Mouse (Mus musculus): ENCODE measurements around the gene Tmc2. TPM values are rescaled to one million over a fixed set of nuclear protein-coding genes. Genes with fewer than 3 reads are reported as not detected.

Gene Tmc2
- polyA plus RNA-seq (2012; ENCODE audit: low replicate concordance), result not detected in 2 replicates

GRCm38 (mm10) chr2:130194894-130195293 lies at the start of gene Tmc2:
TSS of gene Tmc2 (plus strand) at chr2:130195194.

GRCm38 (mm10) chr2:130178706-130179506 lies 16.1 kb upstream of the Tmc2 start, which contains the start of gene Snrpb:
TSS of gene Snrpb (minus strand) at chr2:130179403.

GRCm38 (mm10) chr2:130274149-130274861 lies 79.3 kb downstream of the Tmc2 start, which contains the start of gene Nop56:
TSS of gene Nop56 (plus strand) at chr2:130274430.

GRCm38 (mm10) chr2:130283854-130284654 lies 89.1 kb downstream of the Tmc2 start, which contains the start of gene Idh3b:
TSS of gene Idh3b (minus strand) at chr2:130284547.

GRCm38 (mm10) chr2:130294936-130295277 lies 99.9 kb downstream of the Tmc2 start, which contains the start of gene Ebf4:
TSS of gene Ebf4 (plus strand) at chr2:130295169.

Other genes starting within 250 kb of the Tmc2 start
- not detected in 2 replicates for gene Tgm3, start 182.8 kb upstream of the Tmc2 start, polyA plus RNA-seq (2012; ENCODE audit: low replicate concordance)
- gene Tgm6, start 82.8 kb upstream of the Tmc2 start, polyA plus RNA-seq (2012; ENCODE audit: low replicate concordance), result not detected in 2 replicates
- 553 and 601 TPM in 2 replicates for gene Snrpb, start 15.8 kb upstream of the Tmc2 start, polyA plus RNA-seq (2012; ENCODE audit: low replicate concordance)
- gene Nop56, start 79.2 kb downstream of the Tmc2 start, polyA plus RNA-seq (2012; ENCODE audit: low replicate concordance), result 42.9 and 177 TPM in 2 replicates
- gene Idh3b, start 89.4 kb downstream of the Tmc2 start, polyA plus RNA-seq (2012; ENCODE audit: low replicate concordance), result 18.5 and 35.0 TPM in 2 replicates
- 0.12 and 0.20 TPM in 2 replicates for gene Ebf4, start 100.0 kb downstream of the Tmc2 start, polyA plus RNA-seq (2012; ENCODE audit: low replicate concordance)
- 0.30 and 0.91 TPM in 2 replicates for gene Cpxm1, start 202.4 kb downstream of the Tmc2 start, polyA plus RNA-seq (2012; ENCODE audit: low replicate concordance)
- gene Gm28372, start 210.0 kb downstream of the Tmc2 start, polyA plus RNA-seq (2012; ENCODE audit: low replicate concordance), result not detected in 2 replicates
- not detected in 2 replicates for gene 1700020A23Rik, start 210.1 kb downstream of the Tmc2 start, polyA plus RNA-seq (2012; ENCODE audit: low replicate concordance)
- not detected in 2 replicates for gene Tmem239, start 211.3 kb downstream of the Tmc2 start, polyA plus RNA-seq (2012; ENCODE audit: low replicate concordance)
- 7.0 and 7.9 TPM in 2 replicates for gene Vps16, start 229.1 kb downstream of the Tmc2 start, polyA plus RNA-seq (2012; ENCODE audit: low replicate concordance)
- gene Pced1a, start 229.5 kb downstream of the Tmc2 start, polyA plus RNA-seq (2012; ENCODE audit: low replicate concordance), result 6.0 and 7.3 TPM in 2 replicates